Mouse (Mus musculus) cerebellum, postnatal 10 days (tissue): ENCODE measurements around the gene Dvl3.
A peak's percentile ranks its signal among the peaks of the same experiment; 100 is the strongest.
"Not testable (repeated sequence)": the region's sequence is repeated elsewhere in the genome, so short reads cannot be mapped to it uniquely, and the experiment has no call there.

Experiments used
- DNase-seq, 2 experiments: peaks; one replicate each; pipeline ENCODE4 v3.0.0; 2021; ENCODE audit warnings: mixed read lengths in 2 of 2

Dvl3 gene

DNA sequence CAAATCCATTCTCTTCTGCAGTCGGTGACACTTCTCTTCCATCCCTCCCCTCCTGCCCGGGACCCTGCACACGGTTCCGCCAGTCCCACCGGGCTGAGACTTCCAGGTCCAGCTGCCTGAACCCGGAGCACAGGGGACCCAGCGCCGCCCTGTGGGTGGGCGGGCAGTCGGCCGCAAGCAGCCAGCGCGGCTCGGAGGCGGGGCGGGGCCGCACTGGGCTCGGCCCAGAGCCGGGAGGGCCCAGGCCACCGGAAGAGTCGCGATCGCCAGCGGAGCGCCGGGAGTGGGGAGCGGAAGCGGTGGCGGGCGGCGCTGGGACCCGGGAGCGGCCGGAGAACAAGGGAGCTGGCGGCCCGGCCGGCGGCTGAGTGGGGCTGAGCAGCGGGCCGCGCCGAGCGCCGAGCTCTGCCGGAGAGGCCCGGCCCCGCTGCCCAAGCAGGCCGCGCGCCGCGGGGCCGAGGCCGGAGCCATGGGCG lies at the start of gene Dvl3:
Gene Dvl3, plus strand, starts transcription at position 257 of the 476 bp plus-strand sequence.
- DNase-seq: peak; percentile 93 to 96

DNA sequence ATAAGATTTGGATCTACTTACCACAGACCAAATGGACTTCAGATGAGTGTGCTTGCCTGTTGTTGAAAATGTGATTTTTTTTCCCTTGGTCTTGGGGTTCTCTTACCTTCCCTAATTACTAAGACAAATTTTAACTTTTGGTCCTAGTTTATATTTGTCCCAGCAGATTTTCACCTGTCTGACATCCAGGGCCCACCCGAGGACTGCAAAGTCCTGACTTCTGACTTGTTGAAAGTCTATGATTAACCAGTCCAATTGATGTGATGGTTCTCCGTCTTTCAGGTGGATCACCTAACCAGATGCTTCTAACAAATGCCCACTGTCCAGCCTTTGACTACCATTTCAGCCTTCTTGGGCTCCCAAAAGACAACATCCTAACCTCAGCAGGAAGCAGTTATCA lies 45.8 kb upstream of the Dvl3 start:
- no peak for DNase-seq

DNA sequence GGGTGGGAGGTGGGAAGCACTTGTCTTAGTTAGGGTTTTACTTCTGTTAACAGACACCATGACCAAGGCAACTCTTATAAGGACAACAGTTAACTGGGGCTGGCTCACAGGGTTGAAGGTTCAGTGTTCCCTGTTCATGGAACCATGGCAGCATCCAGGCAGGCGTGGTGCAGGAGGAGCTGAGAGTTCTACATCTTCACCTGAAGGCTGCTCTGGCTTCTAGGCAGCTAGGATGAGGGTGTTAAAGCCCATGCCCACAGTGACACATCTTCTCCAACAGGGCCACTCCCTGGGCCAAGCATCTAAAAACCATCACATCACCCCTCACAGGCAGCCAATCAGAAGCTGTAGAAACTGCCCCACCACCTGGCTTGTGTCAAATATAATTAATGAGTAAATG lies 45.1 kb upstream of the Dvl3 start:
- DNase-seq: no peak

DNA sequence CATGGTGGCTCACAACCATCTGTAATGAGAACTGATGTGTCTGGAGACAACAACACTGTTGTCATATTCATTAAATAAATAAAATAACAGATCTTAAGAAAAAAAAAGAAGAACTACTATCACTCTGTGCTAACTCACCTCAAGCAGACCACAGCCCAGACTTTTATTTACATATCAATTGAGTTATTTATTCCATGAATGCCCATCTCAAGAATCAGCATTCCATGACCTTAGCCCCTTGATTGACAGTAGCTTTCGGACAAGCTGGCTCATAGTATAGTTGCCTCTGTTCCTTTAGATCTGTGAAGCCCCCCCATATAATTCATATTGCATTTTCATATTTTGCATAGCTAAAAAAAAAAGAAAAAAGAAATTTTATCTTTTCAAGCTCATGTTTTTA lies 43.0 kb upstream of the Dvl3 start:
- DNase-seq: no peak

DNA sequence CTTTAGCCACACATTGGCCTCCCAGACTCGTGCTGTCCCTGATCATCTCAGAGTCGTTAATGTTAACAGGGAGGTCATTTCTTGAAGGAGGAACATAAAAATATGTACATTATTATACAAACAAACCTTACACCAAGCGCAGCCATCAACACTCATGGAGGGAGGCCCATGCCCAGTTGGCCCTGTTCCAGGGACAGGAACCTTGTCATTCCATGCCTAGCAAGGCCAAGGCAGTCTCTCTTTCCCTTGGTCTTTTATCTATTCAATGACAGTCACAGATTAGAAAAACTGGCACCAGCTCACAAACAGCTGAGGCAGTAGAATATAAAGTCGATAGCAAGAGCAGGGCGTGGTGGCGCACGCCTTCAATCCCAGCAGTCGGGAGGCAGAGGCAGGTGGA lies 42.6 kb upstream of the Dvl3 start:
- DNase-seq: peak in 1 of 2 experiments; percentile 12

DNA sequence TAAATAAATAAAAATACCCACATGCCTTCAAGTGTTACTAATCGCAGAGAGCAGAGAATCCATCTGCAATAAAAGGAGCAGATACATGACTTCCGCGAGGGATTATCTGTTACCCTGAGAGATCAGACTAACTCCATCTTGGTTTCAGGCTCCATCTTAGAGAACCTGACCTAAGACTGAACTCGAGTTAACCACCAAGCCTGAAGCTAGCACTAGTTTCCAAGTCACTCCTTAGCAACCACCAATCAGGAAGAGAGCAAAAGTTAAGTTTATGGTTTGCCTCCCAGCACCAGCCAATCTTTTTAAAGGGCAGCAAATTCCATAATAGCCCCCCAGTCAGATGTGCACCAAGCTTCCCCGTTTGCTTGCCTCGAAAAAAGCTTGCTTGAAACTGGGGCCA lies 42.0 kb upstream of the Dvl3 start:
- DNase-seq: no peak

DNA sequence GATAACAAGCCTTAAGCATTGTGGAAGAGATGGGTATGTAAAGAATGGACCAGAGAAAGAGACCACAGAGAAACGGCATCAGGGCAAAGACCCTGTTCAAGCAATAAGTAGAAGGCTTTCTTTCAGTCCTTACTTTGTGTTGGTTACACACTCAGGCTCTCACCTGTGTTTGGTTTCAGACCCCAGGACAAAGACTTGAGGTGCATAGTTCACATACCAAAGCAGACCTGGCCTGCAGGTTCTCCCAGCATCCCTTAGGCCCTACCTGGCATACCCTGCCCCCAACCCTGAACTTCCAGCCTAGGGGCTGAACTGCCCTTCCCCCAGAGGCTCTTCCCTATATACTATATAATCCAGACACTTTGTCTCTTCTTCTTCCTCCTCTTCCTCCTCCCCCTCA lies 41.4 kb upstream of the Dvl3 start:
- DNase-seq: no peak

DNA sequence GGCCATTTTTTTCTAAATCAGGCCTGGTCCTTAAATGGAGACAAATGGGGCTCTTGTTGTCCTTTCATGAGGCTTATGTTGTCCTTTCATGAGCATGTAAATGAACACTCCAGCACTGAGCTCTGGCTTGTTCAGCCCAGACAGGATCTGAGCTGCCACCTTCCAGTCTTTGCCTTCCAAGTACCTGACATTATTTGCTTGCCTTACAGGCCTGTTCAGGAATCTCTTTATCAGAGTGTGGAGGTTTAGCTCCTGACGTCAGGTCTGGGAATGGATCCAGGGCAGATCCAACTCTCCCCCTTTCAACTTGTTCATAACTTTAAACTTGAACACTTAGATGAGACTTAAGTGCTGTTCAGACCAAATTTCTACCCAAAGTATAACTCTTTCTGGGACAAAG lies 39.9 kb upstream of the Dvl3 start:
- no peak for DNase-seq

DNA sequence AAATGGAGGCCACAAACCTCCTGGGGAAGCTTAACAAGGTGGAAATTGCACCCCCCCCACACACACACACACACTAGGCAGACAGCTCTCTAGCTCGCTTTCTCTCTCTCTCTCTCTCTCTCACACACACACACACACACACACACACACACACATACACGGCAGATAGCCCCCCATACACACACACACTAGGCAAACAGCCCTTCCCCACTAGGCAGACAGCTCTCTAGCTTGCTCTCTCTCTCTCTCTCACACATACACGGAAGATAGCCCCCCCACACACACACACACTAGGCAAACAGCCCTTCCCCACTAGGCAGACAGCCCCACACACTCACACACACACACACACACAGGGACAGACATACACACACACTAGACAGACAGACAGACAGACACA lies 39.5 kb upstream of the Dvl3 start:
- DNase-seq: no peak

DNA sequence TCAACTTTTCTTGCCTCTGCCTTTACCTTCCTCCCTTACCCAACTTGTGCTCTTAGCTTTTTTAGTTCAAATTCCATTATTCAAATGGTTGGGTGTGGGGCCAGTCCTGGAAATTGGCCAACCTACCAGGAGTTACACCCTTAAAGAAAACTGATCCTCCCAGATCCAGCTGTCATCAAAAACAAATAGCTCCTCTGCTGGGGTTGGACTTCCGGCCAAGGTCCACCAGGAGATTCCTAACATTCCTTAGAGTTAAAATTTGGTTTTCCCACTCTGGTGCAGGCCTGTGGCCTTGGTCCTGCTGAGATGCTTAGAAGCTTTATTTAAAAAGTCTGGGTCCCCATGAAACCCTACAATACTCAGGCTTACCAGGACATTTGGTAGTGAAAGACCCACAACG lies 38.3 kb upstream of the Dvl3 start:
- DNase-seq: no peak

DNA sequence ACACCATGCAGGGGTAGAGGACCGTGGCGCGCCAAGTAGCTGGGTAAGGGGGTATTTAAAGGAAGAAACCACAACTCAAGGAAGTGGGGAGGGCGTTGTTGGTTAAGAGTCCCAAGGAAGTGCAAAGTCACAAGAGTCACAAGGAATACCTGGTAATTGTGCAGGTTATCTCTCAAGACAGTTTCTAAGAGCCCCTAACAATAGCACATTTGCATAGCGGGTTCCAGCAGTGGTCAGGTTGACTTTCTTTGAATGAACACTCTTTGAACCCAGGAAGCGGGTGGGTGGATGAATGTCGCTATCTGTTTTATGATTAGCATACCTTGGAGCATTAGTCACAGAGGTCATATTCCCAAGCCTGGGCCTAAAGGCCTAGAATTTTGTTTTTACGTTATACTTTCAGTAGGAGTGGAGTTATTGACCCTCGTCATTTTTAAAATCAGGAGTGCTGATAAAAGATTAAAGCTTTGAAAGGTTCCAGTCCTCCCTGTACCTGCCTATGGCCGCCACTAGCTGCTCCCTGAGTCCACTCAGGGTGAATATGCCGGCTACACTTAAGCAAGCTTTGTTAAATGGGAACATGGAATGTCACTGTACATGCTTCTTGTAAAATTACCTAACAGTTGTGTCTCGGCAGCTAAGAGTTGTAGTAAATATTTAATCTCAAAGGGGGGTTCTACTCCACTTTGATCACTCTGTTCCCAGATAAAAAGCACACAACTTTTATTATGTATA lies 37.6 kb upstream of the Dvl3 start:
- DNase-seq: not testable (repeated sequence)

DNA sequence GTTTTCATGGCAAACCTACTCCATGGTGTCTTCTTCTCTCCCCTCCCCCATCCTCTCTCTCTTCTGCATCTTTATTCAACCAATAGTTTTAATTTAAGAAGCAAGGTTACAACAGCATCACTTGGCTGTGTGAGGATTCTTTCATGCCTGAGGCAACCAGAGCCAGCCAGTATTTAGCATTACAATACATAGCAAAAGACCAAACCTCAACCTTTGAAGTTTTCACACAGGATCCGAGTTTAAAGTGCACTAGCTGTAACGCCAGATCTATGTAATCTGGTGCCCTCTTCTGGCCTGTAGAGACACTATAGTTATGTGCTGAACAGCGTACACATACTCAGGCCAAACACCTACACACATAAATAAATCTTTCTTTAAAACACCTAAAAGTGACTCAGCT lies 36.7 kb upstream of the Dvl3 start:
- DNase-seq: peak; percentile 44 to 48

DNA sequence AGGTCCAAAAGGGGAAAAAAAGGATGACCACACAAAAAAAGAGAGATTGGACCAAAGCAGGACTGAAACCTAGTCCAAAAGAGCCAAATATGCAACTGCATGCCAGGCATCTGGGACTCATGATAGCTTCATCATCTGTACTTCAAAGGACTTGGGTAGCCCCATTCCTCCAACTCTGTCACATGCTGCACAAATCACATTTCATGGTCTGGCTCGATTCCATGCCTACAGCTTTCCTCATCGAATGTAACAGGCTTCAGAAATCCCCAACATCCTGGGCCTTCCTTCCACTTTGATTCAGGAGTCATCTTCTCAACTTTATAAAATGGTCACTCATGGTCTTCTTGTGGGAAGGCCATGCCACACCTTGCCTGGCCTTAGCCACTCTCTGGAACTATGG lies 35.0 kb upstream of the Dvl3 start:
- no peak for DNase-seq

DNA sequence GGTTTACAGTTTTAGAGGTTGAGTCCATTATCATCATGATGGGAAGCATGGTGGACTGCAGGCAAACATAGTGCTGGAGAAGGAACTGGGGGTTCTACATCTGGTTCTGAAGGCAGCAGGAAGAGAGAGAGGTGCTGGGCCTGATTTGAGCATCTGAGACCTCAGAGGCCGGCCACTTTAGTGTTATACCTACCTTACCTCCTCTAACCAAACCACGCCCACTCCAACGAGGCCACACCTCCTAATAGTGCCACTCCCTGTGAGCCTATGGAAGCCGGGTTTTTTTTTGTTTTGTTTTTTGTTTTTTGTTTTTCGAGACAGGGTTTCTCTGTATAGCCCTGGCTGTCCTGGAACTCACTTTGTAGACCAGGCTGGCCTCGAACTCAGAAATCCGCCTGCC lies 33.1 kb upstream of the Dvl3 start:
- DNase-seq: not testable (repeated sequence)

DNA sequence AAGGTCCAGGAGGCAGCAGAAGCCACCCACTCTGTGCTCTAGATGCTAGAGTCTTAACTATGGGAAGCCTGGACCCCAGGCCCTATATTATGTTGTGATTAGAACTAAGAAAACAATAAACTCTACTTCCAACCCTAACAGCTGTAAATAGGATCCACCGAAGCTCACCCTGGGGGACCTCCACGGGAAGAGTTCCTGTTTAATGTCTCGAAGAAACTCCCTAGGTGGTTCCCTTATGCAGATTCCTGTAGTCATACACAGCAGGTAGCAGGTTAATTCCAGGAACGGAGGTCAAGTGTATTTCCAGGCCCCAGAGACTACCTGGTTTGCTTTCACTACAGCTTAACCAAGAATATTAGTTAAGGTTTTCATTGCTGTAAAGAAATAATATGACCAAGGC lies 31.7 kb upstream of the Dvl3 start:
- no peak for DNase-seq

DNA sequence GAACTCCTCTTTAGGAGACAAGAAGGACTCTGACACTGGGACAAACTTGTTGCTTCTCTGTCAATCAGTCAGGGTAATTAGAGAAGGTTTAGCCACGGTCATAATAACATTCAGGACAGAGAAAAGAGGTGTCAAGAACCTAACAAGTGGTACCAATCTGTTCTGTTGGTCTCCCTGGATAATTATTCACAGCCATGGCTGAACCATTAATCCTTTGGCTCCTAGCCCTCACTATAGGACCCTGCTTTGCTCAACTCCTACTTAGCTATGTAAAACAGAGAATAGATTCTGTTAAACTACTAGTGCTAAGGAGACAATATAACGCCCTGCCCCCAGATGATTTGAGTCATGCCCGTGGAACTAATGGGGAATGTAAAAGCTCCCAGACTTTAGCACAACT lies 30.7 kb upstream of the Dvl3 start:
- DNase-seq: no peak

DNA sequence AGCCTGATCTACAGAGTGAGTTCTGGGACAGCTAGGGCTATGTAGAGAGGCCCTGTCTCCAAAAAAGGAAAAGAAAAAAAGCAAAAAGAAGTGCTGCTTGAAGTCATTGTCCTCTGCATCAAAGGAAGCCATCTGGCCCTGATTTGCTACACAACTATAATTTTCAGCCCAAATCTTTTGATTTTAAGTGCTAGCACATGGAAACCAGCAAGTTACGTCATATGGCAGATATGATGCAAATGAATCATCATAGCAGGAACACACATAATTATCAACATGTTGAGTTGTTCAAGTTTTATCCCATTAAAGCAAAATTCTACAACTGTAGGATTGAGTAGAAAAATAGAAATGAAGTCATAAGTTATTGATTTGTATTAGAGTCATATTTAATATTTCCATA lies 28.6 kb upstream of the Dvl3 start:
- DNase-seq: no peak

DNA sequence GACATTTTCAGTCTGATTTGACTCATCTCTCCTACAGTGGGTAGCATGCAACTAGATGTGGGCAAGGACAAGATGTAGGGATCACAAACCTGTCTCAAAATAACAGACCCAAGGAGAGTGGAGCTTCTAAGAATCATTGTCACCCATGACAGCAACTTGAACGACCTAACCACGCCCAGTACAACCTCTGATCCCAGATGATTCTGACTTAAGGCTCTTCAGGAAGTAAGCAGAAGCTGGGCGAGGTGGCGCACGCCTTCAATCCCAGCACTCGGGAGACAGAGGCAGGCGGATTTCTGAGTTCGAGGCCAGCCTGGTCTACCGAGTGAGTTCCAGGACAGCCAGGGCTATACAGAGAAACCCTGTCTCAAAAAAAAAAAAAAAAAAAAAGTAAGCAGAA lies 28.0 kb upstream of the Dvl3 start:
- DNase-seq: not testable (repeated sequence)

DNA sequence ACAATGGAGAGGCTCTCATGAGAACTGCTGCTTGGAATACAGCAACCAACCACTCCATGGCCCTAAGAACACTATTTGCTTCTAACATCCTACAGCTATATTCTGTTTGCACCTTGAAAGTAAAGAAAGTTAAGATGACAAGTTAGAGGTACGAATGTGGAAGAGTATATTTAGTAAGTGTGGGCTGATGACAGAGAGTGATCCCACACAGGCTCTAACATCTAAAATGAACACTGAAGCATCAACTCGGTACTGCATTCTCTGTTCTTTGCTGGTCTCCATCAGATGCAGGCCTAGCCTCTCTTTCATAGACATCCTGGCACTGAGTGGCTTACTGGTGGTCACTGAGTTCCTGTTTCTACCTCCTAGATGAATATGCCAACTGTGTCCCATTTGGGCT lies 27.5 kb upstream of the Dvl3 start:
- no peak for DNase-seq

DNA sequence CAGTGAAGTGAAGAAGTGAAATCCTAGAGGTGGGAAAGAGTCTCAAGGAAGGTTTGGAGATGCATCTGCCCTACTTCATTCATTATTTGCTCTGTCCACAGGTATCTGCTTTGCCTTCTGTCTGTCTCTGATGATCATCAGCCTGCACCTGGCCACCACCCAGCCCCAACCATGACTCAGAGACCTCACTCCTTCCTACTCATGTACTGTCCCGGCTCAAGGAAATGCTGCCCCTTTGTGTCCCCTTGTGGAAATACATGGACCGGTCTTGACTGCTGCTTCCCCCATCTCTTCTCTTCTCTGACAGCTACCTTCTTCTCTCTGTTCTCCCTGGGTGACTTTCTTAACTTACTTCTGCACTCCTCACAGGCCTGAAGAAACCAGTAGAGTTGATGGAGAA lies 26.2 kb upstream of the Dvl3 start:
- DNase-seq: peak in 1 of 2 experiments; percentile 21

DNA sequence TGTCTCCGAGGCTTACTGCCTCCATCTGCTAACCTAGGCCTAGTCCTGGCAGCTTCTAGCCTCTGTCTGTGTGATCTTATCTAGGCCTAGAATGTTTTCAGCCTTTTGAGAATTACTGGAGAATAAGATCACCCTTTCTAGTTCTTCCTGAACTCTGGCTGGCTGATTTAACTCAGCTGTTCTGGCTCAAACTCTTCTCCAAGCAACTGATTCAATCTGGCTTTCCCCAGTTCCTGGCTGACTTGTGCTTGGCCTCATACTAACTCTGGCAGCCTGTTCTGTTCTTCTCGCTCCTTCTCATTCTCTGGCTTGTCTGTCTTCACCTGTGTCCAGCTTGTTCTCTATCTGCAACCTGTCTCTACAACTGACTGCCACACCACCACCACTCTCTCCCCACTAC lies 25.5 kb upstream of the Dvl3 start:
- no peak for DNase-seq

DNA sequence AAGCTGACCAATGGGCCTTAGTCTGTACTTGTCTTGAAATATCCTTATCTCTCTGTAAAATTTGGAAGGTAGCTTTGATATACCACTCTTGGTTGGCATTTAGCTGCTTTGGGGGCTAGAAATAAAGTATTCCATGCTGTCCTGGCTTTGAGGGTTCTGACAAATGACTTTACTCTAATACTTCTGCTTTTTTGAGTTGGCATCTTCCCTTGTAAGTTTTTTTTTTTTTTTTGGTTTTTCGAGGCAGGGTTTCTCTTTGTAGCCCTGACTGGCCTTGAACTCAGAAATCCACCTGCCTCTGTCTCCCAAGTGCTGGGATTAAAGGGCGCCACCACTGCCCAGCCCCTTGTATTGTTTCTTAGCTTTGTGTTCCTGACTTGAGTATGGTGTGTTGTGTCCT lies 23.3 kb upstream of the Dvl3 start:
- no peak for DNase-seq

DNA sequence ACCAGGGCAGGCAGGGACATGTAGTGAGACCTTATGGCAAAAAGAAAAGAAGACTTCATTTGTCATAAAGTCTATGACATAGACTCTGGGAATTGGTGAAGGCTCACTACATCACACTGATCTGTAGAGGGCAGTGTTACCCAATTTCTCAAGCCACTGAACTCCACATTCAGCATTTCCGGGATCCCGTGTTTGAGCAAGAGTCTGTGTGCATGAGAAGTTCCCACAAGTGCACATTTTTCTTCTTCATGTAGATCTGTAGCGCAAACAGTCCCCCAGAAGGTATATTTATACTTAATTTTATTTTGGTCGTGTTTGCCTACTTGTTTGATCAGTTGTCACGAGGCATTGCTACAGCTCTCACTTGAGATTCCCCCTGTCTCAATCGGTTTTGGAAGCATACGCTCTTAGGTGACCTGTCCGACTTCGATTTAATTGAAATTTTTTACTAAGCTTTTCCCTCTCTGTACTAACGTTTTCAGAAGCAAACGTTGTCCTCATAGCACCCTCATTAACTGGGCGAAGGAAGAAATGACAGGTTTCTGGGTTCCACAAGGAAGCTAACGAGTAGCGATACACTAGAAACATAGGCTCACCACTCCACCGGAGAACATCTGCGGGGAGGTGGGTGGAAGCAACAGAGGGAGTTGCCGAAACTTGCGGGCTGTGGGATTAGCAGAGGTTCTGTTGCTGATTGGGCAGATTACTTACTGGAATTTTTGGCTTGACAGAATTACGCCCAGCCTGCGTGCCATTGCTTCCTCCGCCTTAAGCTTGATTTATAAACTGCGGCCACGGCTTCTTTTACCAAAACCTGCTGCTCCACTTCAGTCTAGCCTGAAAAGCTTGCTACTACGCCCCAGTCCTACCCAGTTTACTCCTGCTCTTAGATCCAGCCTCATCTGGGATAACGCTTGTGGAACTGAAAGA lies 19.8 kb upstream of the Dvl3 start:
- peak; percentile 68 to 79 for DNase-seq
